Mouse (Mus musculus) spleen, adult 2 months (tissue): ENCODE measurements around the gene Fnip2. TPM values are rescaled to one million over a fixed set of nuclear protein-coding genes. Genes with fewer than 3 reads are reported as not detected.

Experiments used
- DNase-seq, 2 experiments: peaks; one replicate each; pipeline versions ENCODE4 v3.0.0 to v3.0.0-alpha.2; 2012 to 2021; ENCODE audit warnings: low spot score in 2 of 2, low read depth in 1 of 2
- H3K27ac ChIP-seq: fragments of 200-500 bp; 2 replicates; pipeline ENCODE4 v1.5.1; 2012; ENCODE audit warnings: low read length, inconsistent platforms; ENCODE audit not compliant: insufficient read depth
- H3K27me3 ChIP-seq: fragments of 200-500 bp; 2 replicates; pipeline ENCODE4 v1.6.1; 2012; ENCODE audit warnings: mild to moderate bottlenecking, moderate library complexity, low read length, inconsistent platforms; ENCODE audit not compliant: control insufficient read depth, insufficient read depth
- H3K36me3 ChIP-seq: fragments of 200-500 bp; 2 replicates; pipeline ENCODE4 v1.6.1; 2012; ENCODE audit warnings: mild to moderate bottlenecking, low read length, inconsistent platforms; ENCODE audit not compliant: control insufficient read depth, insufficient read depth
- H3K4me1 ChIP-seq: fragments of 200-500 bp; 2 replicates; pipeline ENCODE4 v1.6.1; 2011; ENCODE audit warnings: inconsistent platforms; ENCODE audit not compliant: control insufficient read depth, insufficient read depth, insufficient read length
- H3K4me3 ChIP-seq: fragments of 200-500 bp; 2 replicates; pipeline ENCODE4 v1.5.1; 2011; ENCODE audit warnings: mild to moderate bottlenecking, inconsistent platforms; ENCODE audit not compliant: insufficient read depth, insufficient read length; ENCODE audit errors: extremely low read depth
- CTCF ChIP-seq: fragments of 200-500 bp; IDR thresholded peaks from 2 replicates; pipeline ENCODE4 v1.5.1; 2011; ENCODE audit warnings: mild to moderate bottlenecking, inconsistent platforms; ENCODE audit not compliant: insufficient read depth, insufficient read length, insufficient replicate concordance; ENCODE audit errors: extremely low read depth
- POLR2A ChIP-seq: fragments of 200-500 bp; IDR thresholded peaks from 2 replicates; pipeline ENCODE4 v1.6.1; 2011; ENCODE audit warnings: low read depth, low read length, inconsistent platforms
- WGBS: fragments of 180-500 bp; shearing (Covaris S2); methylation state at CpG from one replicate; pipeline ENCODE4 v1.1.7; 2018; 5-methylcytosine and 5-hydroxymethylcytosine counted together
- polyA plus RNA-seq: library from polyadenylated mRNA; depleted of rRNA; stranded (reverse); fragments of >200 nt; gene quantifications from 2 replicates; pipeline ENCODE4 v1.2.3, GENCODE M21; 2012

Fnip2 gene
- polyA plus RNA-seq, 1 experiment: 3.1 TPM

DNA sequence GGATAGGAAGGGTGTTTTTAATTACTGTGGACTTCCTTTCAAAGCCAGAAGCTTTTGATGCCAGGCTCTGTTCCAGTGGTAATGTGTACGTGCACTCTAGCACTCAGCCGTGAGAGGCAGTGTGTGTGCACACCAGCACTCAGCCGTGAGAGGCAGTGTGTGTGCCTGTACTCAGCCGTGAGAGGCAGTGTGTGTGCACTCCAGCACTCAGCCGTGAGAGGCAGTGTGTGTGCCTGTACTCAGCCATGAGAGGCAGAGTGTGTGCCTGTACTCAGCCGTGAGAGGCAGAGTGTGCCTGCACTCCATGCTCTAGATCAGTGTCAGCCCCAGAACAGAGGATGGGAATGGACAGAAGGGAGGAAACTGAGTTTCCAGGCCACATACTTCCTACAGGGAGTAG is 70.9 kb downstream of the Fnip2 start:
- Histone ChIP-seq H3K27me3 (no peaks in the 10 kb centered on the region), H3K4me1 (no peaks in the 10 kb centered on the region), H3K27ac (no peak overlapping the region), H3K36me3 (no peaks in the 10 kb centered on the region), H3K4me3 (no peak overlapping the region)
- WGBS: 95% methylated on average over 6 of the region's 6 CpGs
- no peak for DNase-seq
- TF ChIP-seq POLR2A: no peak
- no peak for TF ChIP-seq CTCF

GRCm38 (mm10) chr3:79495151-79495550 is 72.4 kb downstream of the Fnip2 start:
- Histone ChIP-seq H3K4me1 (no peaks in the 10 kb centered on the region), H3K4me3 (no peak overlapping the region), H3K36me3 (no peaks in the 10 kb centered on the region), H3K27ac (no peak overlapping the region), H3K27me3 (no peaks in the 10 kb centered on the region)
- no peak for TF ChIP-seq POLR2A
- no peak for TF ChIP-seq CTCF
- DNase-seq: no peak
- whole genome bisulfite sequencing: 88% methylated on average over 7 of the region's 7 CpGs

DNA sequence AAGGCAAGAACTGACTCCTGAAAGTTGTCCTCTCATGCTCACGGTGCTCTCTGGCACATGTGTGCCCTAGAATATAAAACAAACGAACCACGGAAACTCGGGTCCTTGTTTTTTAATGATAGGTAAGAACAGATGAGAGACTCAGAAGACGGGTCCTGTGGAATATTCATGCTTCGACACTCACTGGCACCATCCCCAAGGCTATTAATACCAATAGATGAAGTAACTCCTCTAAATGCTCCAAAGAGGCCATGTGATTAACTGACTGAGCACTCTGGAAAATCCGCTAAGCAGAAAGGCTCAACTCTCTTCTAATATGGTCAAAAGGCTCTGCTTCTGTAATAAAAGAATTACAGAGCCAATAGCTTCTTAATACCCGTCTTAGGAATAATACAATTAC is 73.6 kb downstream of the Fnip2 start:
- H3K4me3 ChIP-seq: no peak overlapping the region
- no peak for TF ChIP-seq CTCF
- no peak for TF ChIP-seq POLR2A
- 93% methylated on average over 8 of the region's 8 CpGs for WGBS
- no peaks in the 10 kb centered on the region for H3K27me3 ChIP-seq
- no peaks in the 10 kb centered on the region for H3K4me1 ChIP-seq
- no peak for DNase-seq
- H3K36me3 ChIP-seq: no peaks in the 10 kb centered on the region
- no peak overlapping the region for H3K27ac ChIP-seq

GRCm38 (mm10) chr3:79493064-79493463 is 74.5 kb downstream of the Fnip2 start:
- Histone ChIP-seq H3K4me3 (no peak overlapping the region), H3K27ac (no peak overlapping the region), H3K4me1 (no peaks in the 10 kb centered on the region), H3K36me3 (no peaks in the 10 kb centered on the region), H3K27me3 (no peaks in the 10 kb centered on the region)
- WGBS: 95% methylated on average over 10 of the region's 10 CpGs
- TF ChIP-seq POLR2A: no peak
- DNase-seq: no peak

DNA sequence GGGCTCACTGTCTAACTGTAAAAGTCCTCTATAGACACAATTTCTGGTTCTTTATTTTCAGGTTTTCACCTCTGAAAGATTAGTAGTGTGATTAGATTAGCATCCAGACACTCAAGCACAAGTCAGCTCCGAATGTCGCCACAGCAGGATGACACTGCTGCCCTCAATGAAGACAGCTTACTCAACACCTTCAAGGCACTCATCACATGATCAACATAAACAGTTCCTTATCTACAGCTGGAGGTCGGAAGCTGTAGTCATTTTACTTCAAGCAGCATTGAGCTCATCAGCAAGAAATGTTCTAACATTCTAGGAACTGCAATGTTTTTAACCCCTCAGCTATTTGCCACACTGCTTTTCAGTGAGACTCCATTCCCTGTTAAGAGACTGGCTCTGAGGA is 76.0 kb downstream of the Fnip2 start:
- TF ChIP-seq CTCF (no peak), POLR2A (no peak)
- no peak for DNase-seq
- 81% methylated on average over 3 of the region's 3 CpGs for WGBS

DNA sequence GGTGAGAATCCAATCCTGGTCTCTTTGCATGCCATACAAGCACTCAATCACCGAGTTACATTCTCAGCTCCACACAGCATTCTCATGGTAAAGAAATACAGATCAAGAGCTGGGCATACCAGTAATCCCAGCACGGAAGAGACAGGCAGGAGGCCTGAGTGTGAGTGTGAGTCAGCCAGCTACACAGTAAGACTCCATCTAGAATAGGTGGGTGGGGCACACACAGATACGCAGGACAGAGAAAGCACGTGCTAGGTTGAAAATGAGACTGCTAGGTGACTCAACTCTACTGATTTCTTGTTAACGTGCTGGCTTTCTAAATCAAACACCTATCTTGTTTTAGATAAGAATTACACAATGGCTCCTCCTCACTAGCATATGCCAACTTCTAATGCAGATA is 77.5 kb downstream of the Fnip2 start:
- WGBS: 94% methylated on average over 5 of the region's 5 CpGs
- no peak for TF ChIP-seq CTCF
- no peak for TF ChIP-seq POLR2A
- Histone ChIP-seq H3K4me3 (no peak overlapping the region), H3K27me3 (no peaks in the 10 kb centered on the region), H3K27ac (no peak overlapping the region), H3K4me1 (no peaks in the 10 kb centered on the region), H3K36me3 (no peaks in the 10 kb centered on the region)
- no peak for DNase-seq

More for the DNA sequence above, 76.0 kb downstream of the Fnip2 start:
- Histone ChIP-seq H3K4me1 (no peaks in the 10 kb centered on the region), H3K27me3 (no peaks in the 10 kb centered on the region), H3K36me3 (no peaks in the 10 kb centered on the region), H3K4me3 (no peak overlapping the region), H3K27ac (no peak overlapping the region)

- H3K4me3 ChIP-seq: no peak overlapping the region
- H3K4me1 ChIP-seq: peaks cover 2% of the 10 kb centered on the region; the same call in 1 of the 2 replicates
- 82% methylated on average over 7 of the region's 7 CpGs for WGBS
- TF ChIP-seq CTCF: no peak
- no peak for TF ChIP-seq POLR2A
- no peak for DNase-seq
- H3K27me3 ChIP-seq: no peaks in the 10 kb centered on the region
- no peaks in the 10 kb centered on the region for H3K36me3 ChIP-seq
- H3K27ac ChIP-seq: no peak overlapping the region
Measured at GRCm38 (mm10) chr3:79488025-79488424, 79.6 kb downstream of the Fnip2 start.
